Mouse (Mus musculus): ENCODE results near the gene Gid4. TPM values are rescaled to one million over a fixed set of nuclear protein-coding genes. Genes with fewer than 3 reads are reported as not detected.

Gene Gid4
- polyA plus RNA-seq (2012; rRNA removed) = 22.1 and 23.7 TPM in 2 replicates

DNA sequence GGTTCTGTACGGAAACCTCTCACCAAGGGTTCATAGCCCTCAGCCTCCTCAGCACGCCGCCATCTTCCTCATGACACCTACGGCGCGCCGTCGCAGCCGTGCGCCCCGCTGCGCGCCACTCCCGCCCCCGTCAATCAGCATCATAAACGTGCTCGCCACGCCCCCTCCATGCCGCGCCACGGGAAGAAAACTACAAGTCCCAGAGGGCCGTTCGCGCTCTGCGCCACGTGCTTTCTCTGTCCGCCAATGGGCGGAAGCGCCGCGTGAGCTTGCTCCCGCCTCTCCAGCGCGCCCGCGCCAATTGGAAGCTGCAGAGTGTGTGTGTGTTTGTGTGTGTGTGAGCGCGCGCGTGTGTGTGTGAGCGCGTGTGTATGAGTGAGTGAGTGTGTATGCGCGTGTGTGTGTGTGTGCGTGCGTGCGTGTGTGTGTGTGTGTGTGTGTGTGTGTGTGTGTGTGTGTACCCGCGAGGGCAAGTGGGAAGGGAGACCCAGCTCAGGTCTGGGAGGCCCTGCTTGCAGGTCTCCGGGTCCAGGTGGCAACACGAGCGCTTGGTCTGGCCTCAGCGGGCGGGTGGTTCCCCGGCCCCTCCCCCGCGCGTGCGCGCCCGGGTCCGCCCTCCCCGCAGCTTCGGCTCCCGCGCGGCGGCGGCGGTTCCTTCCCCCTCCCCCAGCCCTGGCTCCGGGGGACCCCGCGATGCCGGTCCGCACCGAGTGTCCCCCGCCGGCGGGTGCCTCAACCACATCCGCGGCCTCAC is at the start of gene Gid4:
Gene Gid4 (plus strand): TSS at position 183 of the 754 bp plus-strand sequence.

DNA sequence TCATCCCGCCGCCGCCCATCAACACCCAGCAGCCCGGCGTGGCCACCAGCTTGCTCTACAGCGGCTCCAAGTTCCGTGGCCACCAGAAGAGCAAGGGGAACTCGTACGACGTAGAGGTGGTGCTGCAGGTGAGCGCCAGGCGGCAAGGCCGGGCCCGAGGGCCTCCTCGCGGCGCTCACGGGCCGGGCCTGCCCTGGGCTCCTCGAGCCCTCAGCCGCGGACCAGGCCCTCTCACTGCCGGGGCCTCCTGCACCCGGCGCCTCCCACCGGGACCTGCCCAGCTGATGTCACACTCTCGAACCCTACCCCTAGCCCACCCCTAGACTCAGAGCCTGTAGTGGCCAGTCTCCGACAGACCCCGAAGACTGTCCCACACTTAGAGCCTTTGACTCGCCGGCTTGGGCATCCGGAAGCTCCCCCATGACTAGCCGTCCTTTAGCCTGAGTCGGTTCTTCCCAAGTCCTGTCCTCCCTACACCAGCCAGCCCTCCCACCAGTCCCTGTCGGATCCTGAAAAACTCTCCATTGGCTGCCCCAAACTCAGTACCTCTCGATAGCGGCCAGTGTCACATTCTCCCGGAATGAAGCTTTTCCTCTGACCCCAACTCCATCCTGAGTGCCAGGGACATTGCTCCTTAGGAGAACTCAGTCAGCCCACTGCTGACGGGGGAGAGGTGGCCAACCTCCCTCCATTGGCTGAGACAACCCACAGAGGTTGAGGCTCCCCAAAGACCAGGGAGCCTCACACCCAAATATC is 950 bp downstream of the Gid4 start, which contains the start of gene Atpaf2:
Gene Atpaf2 (minus strand): TSS at position 741 of the 756 bp plus-strand sequence.

DNA sequence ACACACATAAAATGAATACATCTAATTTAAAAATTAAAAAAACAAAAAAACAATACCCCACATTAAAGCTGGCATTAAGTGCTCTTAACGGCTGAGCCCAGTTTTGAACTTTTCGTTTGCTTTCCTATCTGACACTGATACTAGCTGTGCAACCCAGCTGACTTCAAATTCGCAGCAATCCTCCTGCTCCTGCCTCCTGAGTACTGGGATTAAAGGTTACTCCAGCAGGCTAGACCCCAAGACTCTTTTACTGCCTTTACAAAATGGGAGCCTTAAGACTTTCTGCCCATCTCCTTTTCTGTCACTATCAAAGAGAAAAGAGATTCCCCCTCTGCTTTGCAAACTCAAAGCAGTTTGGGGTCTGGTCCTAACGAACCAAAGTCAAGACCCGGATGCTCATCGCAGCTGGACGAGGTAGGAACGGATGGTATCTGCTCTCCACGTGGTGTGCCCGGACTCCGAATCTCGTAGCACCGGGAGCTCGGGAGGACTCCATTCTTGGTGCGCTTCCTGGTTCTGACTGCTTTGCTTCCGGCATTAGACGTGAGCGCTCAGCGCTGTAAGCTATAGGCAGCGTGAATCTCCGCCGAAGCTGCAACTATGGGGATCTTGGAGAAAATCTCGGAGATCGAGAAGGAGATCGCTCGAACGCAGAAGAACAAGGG is 37.3 kb downstream of the Gid4 start, which contains the start of gene Drg2:
Gene Drg2 (plus strand): TSS at position 512 of the 665 bp plus-strand sequence.

DNA sequence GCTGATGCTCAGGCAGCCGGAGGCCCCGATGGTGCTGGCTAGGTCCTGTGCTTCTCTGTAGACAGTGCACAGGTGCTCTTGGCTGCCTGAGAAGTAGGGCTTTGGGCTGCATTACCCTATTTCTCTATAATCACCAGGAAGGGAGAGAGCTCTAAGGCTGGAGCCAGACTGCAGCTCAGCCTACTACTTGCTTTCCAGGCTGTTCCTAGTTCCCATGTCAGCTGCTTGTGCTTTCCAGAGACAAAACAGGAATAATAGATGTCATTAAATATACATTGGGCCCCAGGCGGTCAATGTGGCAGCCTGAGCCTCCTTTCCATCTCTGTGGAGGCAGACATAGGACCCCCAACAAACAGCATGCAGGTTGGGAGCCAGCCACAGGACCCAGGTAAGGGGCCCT is 52.1 kb downstream of the Gid4 start, which contains the start of gene Myo15:
Gene Myo15 (plus strand): TSS at position 301 of the 400 bp plus-strand sequence.

Other genes starting within 250 kb of the Gid4 start
- gene Srebf1, start 194.6 kb upstream of the Gid4 start, polyA plus RNA-seq (2012; rRNA removed) = 48.3 and 52.1 TPM in 2 replicates
- gene Tom1l2, start 64.2 kb upstream of the Gid4 start, polyA plus RNA-seq (2012; rRNA removed) = 69.1 and 75.2 TPM in 2 replicates
- 7.7 and 8.7 TPM in 2 replicates for gene Drc3, start 63.8 kb upstream of the Gid4 start, polyA plus RNA-seq (2012; rRNA removed)
- 34.0 and 34.5 TPM in 2 replicates for gene Atpaf2, start 1.3 kb downstream of the Gid4 start, polyA plus RNA-seq (2012; rRNA removed)
- 81.8 and 85.6 TPM in 2 replicates for gene Drg2, start 37.4 kb downstream of the Gid4 start, polyA plus RNA-seq (2012; rRNA removed)
- gene Myo15, start 52.2 kb downstream of the Gid4 start, polyA plus RNA-seq (2012; rRNA removed) = 0.19 and 0.28 TPM in 2 replicates
- 12.2 and 12.5 TPM in 2 replicates for gene Alkbh5, start 119.2 kb downstream of the Gid4 start, polyA plus RNA-seq (2012; rRNA removed)